Mouse (Mus musculus) frontal cortex, postnatal 36 days (tissue): ENCODE data around the gene BC048562.
A peak's percentile ranks its signal among the peaks of the same experiment; 100 is the strongest.

Experiments used
- DNase-seq, 2 experiments: peaks; one replicate each; pipeline ENCODE4 v3.0.0; 2022; ENCODE audit warnings: low spot score in 2 of 2

Gene BC048562

GRCm38 (mm10) chr9:108479241-108479640 lies 43.0 kb downstream of the BC048562 start:
- DNase-seq: no peak

- no peak for DNase-seq
Measured at GRCm38 (mm10) chr9:108479721-108480351, 43.6 kb downstream of the BC048562 start, which contains the start of gene Lamb2. Gene Lamb2, plus strand, starts transcription at chr9:108479736.

- DNase-seq: no peak
Measured at GRCm38 (mm10) chr9:108480813-108481519, 44.7 kb downstream of the BC048562 start.

GRCm38 (mm10) chr9:108481520-108482210 lies 45.4 kb downstream of the BC048562 start:
- DNase-seq: no peak

- DNase-seq: no peak
Measured at GRCm38 (mm10) chr9:108483051-108483790, 46.9 kb downstream of the BC048562 start.

GRCm38 (mm10) chr9:108484021-108484420 lies 47.7 kb downstream of the BC048562 start:
- DNase-seq: no peak

GRCm38 (mm10) chr9:108485301-108485875 lies 49.1 kb downstream of the BC048562 start:
- DNase-seq: no peak

GRCm38 (mm10) chr9:108486973-108487530 lies 50.8 kb downstream of the BC048562 start:
- no peak for DNase-seq

- no peak for DNase-seq
Measured at GRCm38 (mm10) chr9:108488403-108488802, 52.1 kb downstream of the BC048562 start.

- no peak for DNase-seq
Measured at GRCm38 (mm10) chr9:108489215-108489614, 52.9 kb downstream of the BC048562 start.

GRCm38 (mm10) chr9:108489702-108490558 lies 53.6 kb downstream of the BC048562 start:
- no peak for DNase-seq

- DNase-seq: peak; percentile 93 to 96
Measured at GRCm38 (mm10) chr9:108490559-108491285, 54.4 kb downstream of the BC048562 start, which contains the start of gene Usp19. Gene Usp19, plus strand, starts transcription at chr9:108490602.

GRCm38 (mm10) chr9:108491286-108491580 lies 55.0 kb downstream of the BC048562 start:
- DNase-seq: no peak

- peak in 1 of 2 experiments; percentile 29 for DNase-seq
Measured at GRCm38 (mm10) chr9:108492043-108492750, 55.9 kb downstream of the BC048562 start.

GRCm38 (mm10) chr9:108493246-108493645 lies 57.0 kb downstream of the BC048562 start:
- DNase-seq: no peak

GRCm38 (mm10) chr9:108494146-108494825 lies 58.0 kb downstream of the BC048562 start:
- DNase-seq: no peak

- no peak for DNase-seq
Measured at GRCm38 (mm10) chr9:108494905-108495304, 58.6 kb downstream of the BC048562 start.
